Mouse (Mus musculus) stomach, postnatal 0 days (tissue): ENCODE results near the gene Nr4a1. TPM values are rescaled to one million over a fixed set of nuclear protein-coding genes. Genes with fewer than 3 reads are reported as not detected.

Experiments
- ATAC-seq: fragments of 200-750 bp; cut with Nextera tagmentation; 2 replicates; pipeline ENCODE4 v1.8.0; 2017; ENCODE audit not compliant: low FRiP score, low TSS enrichment
- DNase-seq: peaks from one replicate; pipeline ENCODE4 v3.0.0-alpha.2; 2016; ENCODE audit warnings: low spot score
- H3K27ac ChIP-seq: fragments of 300-500 bp; sonication (generic); replicated peaks from 2 replicates; pipeline ENCODE4 v1.5.1; 2014; ENCODE audit warnings: mild to moderate bottlenecking, control low read depth
- H3K27me3 ChIP-seq: fragments of 300-500 bp; sonication (generic); 2 replicates; pipeline ENCODE4 v1.6.1; 2014; ENCODE audit warnings: low read length; ENCODE audit not compliant: control insufficient read depth, insufficient read depth
- H3K36me3 ChIP-seq: fragments of 300-500 bp; sonication (generic); 2 replicates; pipeline ENCODE4 v1.6.1; 2014; ENCODE audit warnings: low read length, mixed read lengths; ENCODE audit not compliant: control insufficient read depth, insufficient read depth
- H3K4me1 ChIP-seq: fragments of 300-500 bp; sonication (generic); replicated peaks from 2 replicates; pipeline ENCODE4 v1.6.1; 2014; ENCODE audit warnings: antibody characterized with exemption; ENCODE audit not compliant: control insufficient read depth, insufficient read depth
- H3K4me2 ChIP-seq: fragments of 300-500 bp; sonication (generic); replicated peaks from 2 replicates; pipeline ENCODE4 v1.6.1; 2014; ENCODE audit warnings: low read depth, mild to moderate bottlenecking, control low read depth, moderate library complexity
- H3K4me3 ChIP-seq: fragments of 300-500 bp; sonication (generic); 2 replicates; pipeline ENCODE4 v1.5.1; 2014; ENCODE audit warnings: low read depth, low read length, control low read depth
- H3K9ac ChIP-seq: fragments of 300-500 bp; sonication (generic); 2 replicates; pipeline ENCODE4 v1.6.1; 2014; ENCODE audit warnings: mild to moderate bottlenecking, low read length, control low read depth, mixed read lengths
- H3K9me3 ChIP-seq: fragments of 300-500 bp; sonication (generic); 2 replicates; pipeline ENCODE4 v1.6.1; 2016; ENCODE audit warnings: low read length; ENCODE audit not compliant: control insufficient read depth
- CTCF ChIP-seq: IDR thresholded peaks from 2 replicates; pipeline ENCODE4 v1.5.1; 2016; ENCODE audit warnings: antibody characterized with exemption, low read depth, mild to moderate bottlenecking, moderate library complexity
- EP300 ChIP-seq: optimal IDR thresholded peaks from 2 replicates; pipeline ENCODE3; 2016; ENCODE audit warnings: antibody characterized with exemption
- WGBS: fragments of 180-500 bp; shearing (Covaris S2); extraction: QIAGEN DNeasy Blood & Tissue Kit; methylation state at CpG from one replicate; pipeline ENCODE4 v1.1.7; 2014; 5-methylcytosine and 5-hydroxymethylcytosine counted together
- polyA plus RNA-seq: library from polyadenylated mRNA; unstranded; fragments of >200 nt; fragmentation: Nextera tagmentation; extraction: Ambion mirVana; gene quantifications from 2 replicates; pipeline ENCODE4 v1.2.1, GENCODE M21; 2015

The Nr4a1 gene
- polyA plus RNA-seq, 1 experiment from 2014 or later: 9.4 TPM

DNA sequence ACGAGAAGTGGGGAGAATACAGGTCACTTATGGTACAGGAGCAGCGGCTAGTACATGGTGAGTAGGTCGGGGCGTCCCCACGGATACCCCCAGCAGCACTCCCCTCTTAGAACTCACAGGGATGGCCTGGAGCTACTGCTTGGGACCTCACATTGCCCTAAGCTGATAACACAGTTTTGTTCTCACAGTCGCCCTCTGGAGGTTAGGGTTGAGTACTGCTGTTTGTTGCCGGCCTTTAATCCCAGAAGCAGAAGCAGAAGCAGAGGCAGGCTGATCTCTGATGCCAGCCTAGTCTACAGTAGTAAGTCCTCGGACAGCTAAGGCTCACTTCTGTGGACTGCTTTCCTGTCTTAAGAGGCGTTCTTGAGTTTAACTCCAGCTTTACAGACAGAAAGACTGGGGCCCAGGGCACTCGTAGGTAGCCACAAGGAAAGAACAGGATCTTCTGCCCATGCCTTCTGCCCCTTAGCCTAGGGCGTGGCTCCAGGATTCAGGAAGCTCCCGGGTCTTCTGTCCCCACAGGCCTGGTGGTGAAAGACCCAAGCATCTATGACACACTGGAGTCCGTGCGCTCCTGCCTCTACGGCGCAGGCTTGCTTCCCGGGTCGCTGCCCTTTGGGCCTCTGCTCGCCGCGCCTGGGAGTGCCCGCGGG lies 22.9 kb upstream of the Nr4a1 start:
- no peak overlapping the region for H3K9ac ChIP-seq
- no peak overlapping the region for H3K4me3 ChIP-seq

DNA sequence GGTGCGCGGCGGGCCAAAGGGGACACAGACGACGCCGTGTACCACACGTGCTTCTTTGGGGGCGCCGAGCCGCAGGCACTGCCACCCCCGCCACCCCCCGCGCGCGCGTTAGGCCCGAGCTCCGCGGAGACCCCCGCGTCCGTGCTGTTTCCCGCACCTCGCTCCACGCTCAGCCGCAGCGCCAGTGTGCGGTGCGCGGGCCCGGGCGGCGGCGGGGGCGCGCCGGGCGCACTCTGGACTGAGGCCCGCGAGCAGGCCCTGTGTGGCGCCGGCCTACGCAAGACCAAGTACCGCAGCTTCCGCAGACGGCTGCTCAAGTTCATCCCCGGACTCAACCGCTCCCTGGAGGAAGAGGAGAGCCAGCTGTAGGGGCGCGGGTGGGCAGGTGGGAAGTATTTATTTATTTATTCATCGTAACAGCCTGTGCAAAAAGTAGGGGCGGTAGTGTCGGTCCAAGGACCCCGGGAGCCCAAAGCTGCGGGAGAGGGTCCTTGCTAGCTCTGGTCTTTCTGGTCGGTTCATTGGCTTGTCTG lies 22.4 kb upstream of the Nr4a1 start:
- ATAC-seq: no peak
- Histone ChIP-seq H3K27ac (no peak overlapping the region), H3K4me3 (no peak overlapping the region), H3K36me3 (peaks cover 6% of the 10 kb centered on the region; the same call in 1 of the 2 replicates), H3K9me3 (no peaks in the 10 kb centered on the region), H3K4me1 (no peaks in the 10 kb centered on the region; the same call in 1 of the 2 replicates), H3K27me3 (no peaks in the 10 kb centered on the region), H3K4me2 (no peak overlapping the region), H3K9ac (no peak overlapping the region)
- no peak for DNase-seq
- 66% methylated on average over 41 of the region's 56 CpGs for WGBS
- TF ChIP-seq CTCF (no peak), EP300 (no peak)

More for the DNA sequence above, 22.9 kb upstream of the Nr4a1 start:
- DNase-seq (no peak), ATAC-seq (no peak)
- H3K36me3 ChIP-seq: peaks cover 6% of the 10 kb centered on the region; the same call in 1 of the 2 replicates
- H3K9me3 ChIP-seq: no peaks in the 10 kb centered on the region
- 85% methylated on average over 23 of the region's 23 CpGs for WGBS
- H3K4me2 ChIP-seq: no peak overlapping the region
- TF ChIP-seq CTCF (peak; percentile 66), EP300 (no peak)
- H3K4me1 ChIP-seq: no peaks in the 10 kb centered on the region; the same call in 1 of the 2 replicates
- no peak overlapping the region for H3K27ac ChIP-seq
- no peaks in the 10 kb centered on the region for H3K27me3 ChIP-seq

DNA sequence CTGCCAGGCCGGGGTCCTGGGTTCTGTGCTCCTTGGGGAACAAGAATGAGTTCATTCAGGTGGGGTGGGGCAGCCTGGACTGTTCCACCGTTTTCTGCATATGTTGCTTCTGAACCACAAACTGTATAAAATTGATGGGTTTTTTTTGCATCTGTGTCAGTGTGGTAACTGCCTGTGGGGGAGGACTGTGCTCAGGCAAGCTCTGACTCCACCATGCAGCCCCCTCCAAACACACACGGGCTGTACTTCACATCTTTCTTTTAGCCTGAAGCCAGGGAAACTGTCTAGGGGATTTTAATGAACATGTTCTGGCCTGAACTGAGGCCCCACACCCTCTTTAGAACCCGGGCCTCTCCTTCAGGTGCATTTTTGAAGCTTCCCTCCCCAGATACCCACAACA lies 21.5 kb upstream of the Nr4a1 start:
- ATAC-seq: no peak
- TF ChIP-seq EP300: no peak
- no peak for TF ChIP-seq CTCF
- WGBS: 54% methylated on average over 4 of the region's 4 CpGs
- no peak overlapping the region for H3K4me3 ChIP-seq
- H3K9me3 ChIP-seq: no peaks in the 10 kb centered on the region
- peaks cover 6% of the 10 kb centered on the region; the same call in 1 of the 2 replicates for H3K36me3 ChIP-seq
- H3K9ac ChIP-seq: no peak overlapping the region; the same call in 1 of the 2 replicates
- no peaks in the 10 kb centered on the region for H3K27me3 ChIP-seq
- no peak for DNase-seq
- no peaks in the 10 kb centered on the region; the same call in 1 of the 2 replicates for H3K4me1 ChIP-seq
- no peak overlapping the region for H3K4me2 ChIP-seq
- H3K27ac ChIP-seq: peak overlapping the region; percentile 81

DNA sequence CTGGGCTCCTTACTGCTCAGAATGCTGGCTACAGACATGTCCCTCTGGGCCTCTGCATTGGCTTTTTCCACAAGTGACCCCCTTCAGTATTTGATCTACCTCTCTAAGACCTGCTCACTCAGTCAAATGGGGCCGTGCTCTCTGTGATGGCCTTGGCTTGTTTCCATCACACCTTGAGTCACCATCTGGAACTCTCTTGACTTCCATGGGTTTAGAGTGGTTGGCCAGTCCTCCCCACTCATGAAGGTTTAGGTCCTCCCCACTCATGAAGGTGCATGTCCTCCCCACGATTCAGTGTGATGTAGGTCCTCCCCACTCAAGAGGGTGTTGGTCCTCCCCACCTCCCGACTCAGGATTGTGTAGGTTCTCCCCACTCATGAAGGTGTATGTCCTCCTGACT lies 20.9 kb upstream of the Nr4a1 start:
- ATAC-seq (peak; percentile 24), DNase-seq (no peak)
- H3K4me3 ChIP-seq: no peak overlapping the region
- no peaks in the 10 kb centered on the region for H3K27me3 ChIP-seq
- no peak overlapping the region; the same call in 1 of the 2 replicates for H3K9ac ChIP-seq
- no peak for TF ChIP-seq EP300
- TF ChIP-seq CTCF: no peak
- no peak overlapping the region for H3K4me2 ChIP-seq
- peaks cover 6% of the 10 kb centered on the region; the same call in 1 of the 2 replicates for H3K36me3 ChIP-seq
- H3K27ac ChIP-seq: peak overlapping the region; percentile 81
- 56% methylated on average over 3 of the region's 3 CpGs for WGBS
- no peaks in the 10 kb centered on the region; the same call in 1 of the 2 replicates for H3K4me1 ChIP-seq
- no peaks in the 10 kb centered on the region for H3K9me3 ChIP-seq

DNA sequence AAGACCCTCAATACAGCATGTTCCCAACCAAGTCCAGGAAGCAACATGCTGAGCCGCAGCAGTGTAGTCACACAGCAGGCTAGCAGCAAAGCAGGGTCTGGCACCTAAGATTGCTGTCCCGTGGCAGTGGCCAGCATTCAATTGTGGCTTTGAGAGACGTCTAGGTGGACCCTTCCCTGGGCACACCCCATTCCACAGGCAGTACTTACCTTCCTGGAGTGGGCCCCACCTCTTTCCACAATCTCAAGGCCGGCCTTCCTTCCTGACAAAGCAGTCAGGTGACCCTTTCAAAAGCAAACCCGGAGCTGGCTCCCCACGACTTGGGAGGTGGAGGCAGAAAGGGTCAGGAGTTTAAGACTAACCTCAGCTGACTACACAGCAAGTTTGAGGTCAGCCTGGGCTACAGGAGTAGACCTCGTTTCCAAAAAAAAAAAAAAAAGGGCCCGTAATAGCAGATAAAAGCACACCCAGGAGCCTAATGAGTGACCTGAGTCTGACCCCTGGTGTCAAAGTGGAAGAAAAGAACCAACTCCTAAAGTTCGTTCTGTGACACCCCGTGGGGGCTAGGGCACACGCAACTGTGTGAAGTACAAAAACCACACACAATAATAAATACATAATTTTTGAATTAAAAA lies 20.3 kb upstream of the Nr4a1 start:
- ATAC-seq: peak; percentile 84
- H3K27ac ChIP-seq: peak overlapping the region; percentile 83

More for the DNA sequence above, 20.3 kb upstream of the Nr4a1 start:
- H3K4me2 ChIP-seq: no peak overlapping the region
- peaks cover under 1% of the 10 kb centered on the region; the same call in 1 of the 2 replicates for H3K4me1 ChIP-seq
- WGBS: 32% methylated on average over 11 of the region's 11 CpGs
- DNase-seq: peak; percentile 85
- H3K27me3 ChIP-seq: no peaks in the 10 kb centered on the region
- H3K36me3 ChIP-seq: peaks cover 6% of the 10 kb centered on the region; the same call in 1 of the 2 replicates
- H3K9me3 ChIP-seq: no peaks in the 10 kb centered on the region
- no peak overlapping the region for H3K9ac ChIP-seq
- 0 out of 2 replicates have a peak, but pooled peaks have one; percentile 6 for TF ChIP-seq CTCF
- no peak for TF ChIP-seq EP300
- H3K4me3 ChIP-seq: no peak overlapping the region
